Mouse (Mus musculus) spleen, adult 2 months (tissue): ENCODE results near the gene Gclm.

Experiments
- CTCF ChIP-seq: fragments of 200-500 bp; IDR thresholded peaks from 2 replicates; pipeline ENCODE4 v1.5.1; 2011; ENCODE audit warnings: mild to moderate bottlenecking, inconsistent platforms; ENCODE audit not compliant: insufficient read depth, insufficient read length, insufficient replicate concordance; ENCODE audit errors: extremely low read depth
- POLR2A ChIP-seq: fragments of 200-500 bp; IDR thresholded peaks from 2 replicates; pipeline ENCODE4 v1.6.1; 2011; ENCODE audit warnings: low read depth, low read length, inconsistent platforms

- TF ChIP-seq POLR2A (no peak), CTCF (0 out of 2 replicates have a peak, but pooled peaks have one; percentile 13)
Measured at GRCm38 (mm10) chr3:122273407-122274240, 28.3 kb downstream of the Gclm start.
